Mouse (Mus musculus): Measurements from ENCODE around the gene Olfr618. TPM values are rescaled to one million over a fixed set of nuclear protein-coding genes. Genes with fewer than 3 reads are reported as not detected.

Gene Olfr618
- total RNA-seq (2023), result not detected

GRCm38 (mm10) chr7:103589803-103590202 is at the start of gene Olfr618:
Gene Olfr618 (plus strand): TSS chr7:103590103.

DNA sequence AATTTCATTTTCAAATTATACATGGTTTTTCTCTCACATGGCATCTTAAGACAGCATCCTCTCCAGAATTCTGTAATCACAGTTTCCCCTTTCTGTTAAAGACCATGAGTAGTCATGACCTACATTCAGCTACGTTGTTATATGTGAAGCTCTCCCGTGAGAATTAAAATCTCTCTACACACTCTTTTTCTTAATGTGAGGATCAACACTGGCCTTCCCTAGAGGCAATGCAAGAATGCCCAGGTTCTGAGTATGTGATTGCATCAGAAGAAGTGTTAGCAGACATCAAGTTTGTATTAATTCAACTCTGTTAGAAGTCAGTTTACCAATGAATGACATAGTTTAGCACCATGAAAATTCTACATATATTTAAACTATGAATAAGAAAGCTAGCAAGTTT is 47.3 kb upstream of the Olfr618 start, which contains the start of gene Olfr612:
TSS of gene Olfr612 (minus strand) at position 101 of the 400 bp plus-strand sequence.

DNA sequence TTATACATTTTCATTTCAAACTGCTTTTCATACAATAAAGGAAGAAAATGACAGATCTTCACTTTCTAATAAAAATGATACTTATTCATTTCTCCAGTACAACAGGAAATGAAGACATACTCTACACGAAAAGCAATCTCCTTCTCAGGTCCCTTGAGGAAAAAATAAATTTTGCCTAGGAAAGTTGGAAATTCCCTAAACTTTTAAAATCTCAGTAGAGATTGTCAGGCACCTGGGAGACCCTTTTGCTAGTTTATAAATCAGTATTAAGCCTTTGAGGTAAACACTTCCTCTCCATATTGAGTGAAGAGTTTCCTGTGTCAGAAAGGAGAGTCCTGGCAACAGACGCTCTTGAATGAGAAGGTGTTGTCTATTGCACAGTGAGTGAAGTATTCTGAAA is 42.1 kb upstream of the Olfr618 start, which contains the start of gene Olfr613:
TSS of gene Olfr613 (plus strand) at position 301 of the 400 bp plus-strand sequence.

GRCm38 (mm10) chr7:103555779-103556178 is 34.1 kb upstream of the Olfr618 start, which contains the start of gene Olfr615:
Gene Olfr615 (plus strand): TSS chr7:103556079.

DNA sequence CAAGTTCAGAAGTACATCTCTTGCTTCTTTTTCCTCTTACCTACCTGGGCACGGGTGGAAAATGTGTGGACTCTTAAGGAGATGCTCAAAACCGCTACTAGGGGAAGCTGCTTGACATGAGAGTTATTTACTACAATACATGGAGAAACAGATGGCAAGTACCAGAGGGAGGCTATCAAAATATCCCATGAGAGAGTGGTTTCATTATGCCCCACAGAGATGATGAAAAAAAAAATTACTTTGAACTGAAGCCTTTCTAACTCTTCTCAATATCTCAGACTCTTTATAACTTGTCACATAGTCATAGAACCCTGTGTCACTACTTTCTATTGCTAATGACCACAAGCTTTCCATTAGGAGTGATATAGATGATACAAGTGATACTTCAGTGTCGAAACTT is 20.9 kb upstream of the Olfr618 start, which contains the start of gene Olfr616:
TSS of gene Olfr616 (minus strand) at position 101 of the 400 bp plus-strand sequence.

DNA sequence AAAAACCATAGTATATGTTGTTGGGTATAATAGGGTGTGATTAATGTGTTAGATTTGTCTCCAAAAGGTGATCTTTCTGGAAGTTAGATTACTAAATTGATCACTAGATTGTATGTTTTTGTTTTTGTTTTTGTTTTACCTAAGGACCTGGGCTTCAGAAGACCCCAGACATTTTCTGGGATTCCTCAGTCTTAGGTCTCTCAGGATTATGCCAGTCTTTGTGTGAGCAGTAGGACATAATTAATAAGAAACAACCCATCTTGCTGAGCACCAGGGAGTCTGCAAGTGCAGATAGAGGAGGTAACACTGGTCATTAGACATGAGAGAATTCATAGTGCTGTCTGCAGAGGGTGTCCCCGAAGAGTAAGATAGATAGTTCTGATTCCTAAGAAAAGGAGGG is 17.1 kb upstream of the Olfr618 start, which contains the start of gene Olfr617:
TSS of gene Olfr617 (plus strand) at position 301 of the 400 bp plus-strand sequence.

GRCm38 (mm10) chr7:103600275-103600674 is 10.4 kb downstream of the Olfr618 start, which contains the start of gene Olfr619:
Gene Olfr619 (plus strand): TSS chr7:103600575.

GRCm38 (mm10) chr7:103612434-103612833 is 22.5 kb downstream of the Olfr618 start, which contains the start of gene Olfr620:
Gene Olfr620 (minus strand): TSS chr7:103612534.

GRCm38 (mm10) chr7:103642602-103643001 is 52.7 kb downstream of the Olfr618 start, which contains the start of gene Olfr622:
Gene Olfr622 (minus strand): TSS chr7:103642702.

Other genes with a start within 250 kb of the Olfr618 start
- not detected for gene Olfr600, start 240.4 kb upstream of the Olfr618 start, total RNA-seq (2023)
- not detected for gene Olfr601, start 227.4 kb upstream of the Olfr618 start, total RNA-seq (2023)
- not detected for gene Olfr603, start 203.9 kb upstream of the Olfr618 start, total RNA-seq (2023)
- gene Usp17lc, start 175.0 kb upstream of the Olfr618 start, total RNA-seq (2023), result not detected
- not detected for gene Olfr605, start 144.7 kb upstream of the Olfr618 start, total RNA-seq (2023)
- not detected for gene Olfr606, start 141.1 kb upstream of the Olfr618 start, total RNA-seq (2023)
- gene Olfr607, start 126.0 kb upstream of the Olfr618 start, total RNA-seq (2023), result not detected
- not detected for gene Olfr608, start 120.2 kb upstream of the Olfr618 start, total RNA-seq (2023)
- gene Olfr609, start 92.0 kb upstream of the Olfr618 start, total RNA-seq (2023), result not detected
- not detected for gene Olfr610, start 78.0 kb upstream of the Olfr618 start, total RNA-seq (2023)
- not detected for gene Olfr611, start 69.3 kb upstream of the Olfr618 start, total RNA-seq (2023)
- gene Olfr612, start 47.4 kb upstream of the Olfr618 start, total RNA-seq (2023), result not detected
- gene Olfr613, start 42.0 kb upstream of the Olfr618 start, total RNA-seq (2023), result not detected
- not detected for gene Olfr615, start 34.0 kb upstream of the Olfr618 start, total RNA-seq (2023)
- not detected for gene Olfr616, start 21.0 kb upstream of the Olfr618 start, total RNA-seq (2023)
- gene Olfr617, start 17.0 kb upstream of the Olfr618 start, total RNA-seq (2023), result not detected
- gene Olfr619, start 10.5 kb downstream of the Olfr618 start, total RNA-seq (2023), result not detected
- not detected for gene Olfr620, start 22.4 kb downstream of the Olfr618 start, total RNA-seq (2023)
- gene Olfr622, start 52.6 kb downstream of the Olfr618 start, total RNA-seq (2023), result not detected
- gene Olfr623, start 73.6 kb downstream of the Olfr618 start, total RNA-seq (2023), result not detected
- not detected for gene Olfr624, start 81.1 kb downstream of the Olfr618 start, total RNA-seq (2023)
- gene Olfr625-ps1, start 92.6 kb downstream of the Olfr618 start, total RNA-seq (2023), result not detected
- not detected for gene Olfr243, start 124.6 kb downstream of the Olfr618 start, total RNA-seq (2023)
- not detected for gene Olfr628, start 140.3 kb downstream of the Olfr618 start, total RNA-seq (2023)
- gene Olfr629, start 154.8 kb downstream of the Olfr618 start, total RNA-seq (2023), result not detected
- gene Olfr630, start 167.2 kb downstream of the Olfr618 start, total RNA-seq (2023), result not detected
- gene Olfr69, start 181.5 kb downstream of the Olfr618 start, total RNA-seq (2023), result not detected
- gene Olfr68, start 189.6 kb downstream of the Olfr618 start, total RNA-seq (2023), result not detected
- gene Olfr67, start 201.7 kb downstream of the Olfr618 start, total RNA-seq (2023), result not detected
- gene Hbb-bt, start 223.9 kb downstream of the Olfr618 start, total RNA-seq (2023), result 115 TPM
- gene Hbb-bs, start 238.0 kb downstream of the Olfr618 start, total RNA-seq (2023), result 842 TPM

Measured in CD4-positive naive resting alpha-beta T cell, adult 57 days (primary cell).